Comparison of ENCODE assay signal across 9 mouse cellular contexts in the genomic region with DNA sequence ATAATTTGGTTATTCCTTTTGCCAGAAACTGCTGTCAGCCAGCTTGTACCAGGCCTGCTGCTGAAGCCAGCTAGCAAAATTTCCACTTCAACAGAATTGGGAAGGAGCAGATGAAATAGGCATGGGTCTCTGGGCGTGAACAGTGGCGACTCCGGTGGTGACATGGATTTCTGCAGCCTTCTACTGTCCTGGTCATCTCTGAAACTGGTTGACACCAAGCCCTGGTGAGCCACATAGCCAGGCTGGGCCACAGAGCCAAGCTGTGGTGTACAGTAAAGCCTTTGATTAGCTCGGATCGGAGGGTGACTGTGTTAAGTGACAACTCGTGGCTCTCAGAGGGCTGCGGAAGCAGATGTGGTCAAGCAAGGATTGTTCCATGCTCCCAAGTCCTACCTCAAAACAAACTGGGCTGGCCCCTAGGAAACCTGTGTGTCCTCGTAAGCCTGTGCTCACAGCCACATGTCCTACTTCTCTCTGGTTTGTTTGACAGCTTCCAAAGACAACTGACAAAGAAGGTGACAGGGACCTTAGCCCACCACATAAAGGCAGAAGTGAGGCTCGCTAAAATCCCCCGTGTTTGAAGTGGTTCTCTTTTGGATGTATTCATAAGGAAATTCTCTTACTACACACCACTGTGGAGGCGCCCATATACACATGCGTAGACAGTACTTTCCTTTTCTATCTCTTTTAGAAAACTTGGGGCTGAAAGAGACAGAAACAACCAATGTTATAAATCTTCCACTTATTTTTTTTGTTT. TPM values are rescaled to one million over a fixed set of nuclear protein-coding genes. Genes with fewer than 3 reads are reported as not detected.
DNase-seq lines count a peak whose midpoint lies in the region; ATAC-seq and TF ChIP-seq lines count a peak whose summit lies in the region.
"Had no signal": no experiment of that assay in that cellular context is flagged by ENCODE, and none has a peak within 500 bp of the region (broad histone marks: within the 10 kb centered on the region; RNA-seq: fewer than 3 reads in every experiment).

No protein-coding gene starts in this region.

- H3K4me1 ChIP-seq in embryonic facial prominence, embryonic 11.5 days (ENCODE audit: control insufficient read depth, insufficient read depth, low read length) = peaks cover 14% of the 10 kb centered on the region

- H3K9me3 ChIP-seq in embryonic facial prominence, embryonic 11.5 days (replicated peaks; ENCODE audit: control insufficient read depth, low read length) = no peaks in the 10 kb centered on the region
- H3K9me3 ChIP-seq: megakaryocyte, embryonic 14.5 days had no signal

- H3K36me3 ChIP-seq in embryonic facial prominence, embryonic 11.5 days (replicated peaks; ENCODE audit: control insufficient read depth, insufficient read depth, low read depth, low read length) = no peaks in the 10 kb centered on the region

- CTCF ChIA-PET in Patski (lab: Charles Lee) = interaction anchor here (1.0 to 1.5 kb wide), 5 partner anchors 10 to 46 kb away, joined by 3 to 4 read pairs (median 3); no protein-coding TSS in a partner anchor

- in situ Hi-C loops in Patski (cut with MboI; ENCODE audit: low pct_unique_long_range_greater_than_20kb) = no loop called here

- intact Hi-C loops in heart, postnatal 10 days (cut with DNase I) = loop anchor here (2.0 kb wide), 1 partner anchor 35 kb away; no protein-coding TSS in a partner anchor

- peak; percentile 39 for DNase-seq in kidney, postnatal 10 days
- DNase-seq in kidney, adult 18-20 months = no peak
- DNase-seq in Patski (ENCODE audit: low read depth, low spot score) = no peak
- peak; percentile 27 for DNase-seq in embryonic facial prominence, embryonic 11.5 days (ENCODE audit: low spot score)
- DNase-seq in heart, postnatal 10 days = peak; percentile 45 to 53
- peak; percentile 56 for DNase-seq in lung, postnatal 10 days
- peak; percentile 74 for DNase-seq in thymus, postnatal 0 days (ENCODE audit: low spot score)

- peak; percentile 63 for ATAC-seq in Patski
- no peak for ATAC-seq in embryonic facial prominence, embryonic 11.5 days (replicated peaks; ENCODE audit: insufficient number of reproducible peaks, low FRiP score, low TSS enrichment, low read depth)
- no peak for ATAC-seq in activated CD4-positive, CD25-positive, alpha-beta regulatory T cell, adult 4 months

- H3K27me3 ChIP-seq in Patski = no peaks in the 10 kb centered on the region
- H3K27me3 ChIP-seq in embryonic facial prominence, embryonic 11.5 days (ENCODE audit: control insufficient read depth, insufficient read depth, low read length) = no peaks in the 10 kb centered on the region
- H3K27me3 ChIP-seq: megakaryocyte, embryonic 14.5 days had no signal

- 74% methylated on average over 12 of the region's 12 CpGs for WGBS in embryonic facial prominence, embryonic 11.5 days

- no peak overlapping the region for H3K4me2 ChIP-seq in embryonic facial prominence, embryonic 11.5 days (ENCODE audit: low read depth, low read length)

- peak overlapping the region; percentile 43; the same call in 1 of the 2 replicates for H3K27ac ChIP-seq in embryonic facial prominence, embryonic 11.5 days (replicated peaks; ENCODE audit: low read depth, low read length)

- TF ChIP-seq CTCF in Patski (IDR thresholded peaks at IDR 0.05) = peak; percentile 72

- POLR2A ChIA-PET in Patski (lab: Charles Lee) = interaction anchor here (0.6 kb wide), 1 partner anchor 443 kb away, joined by 3 read pairs; no protein-coding TSS in a partner anchor

- H3K4me3 ChIP-seq in embryonic facial prominence, embryonic 11.5 days (ENCODE audit: low read depth, low read length) = no peak overlapping the region

- no peak overlapping the region for H3K9ac ChIP-seq in embryonic facial prominence, embryonic 11.5 days (replicated peaks; ENCODE audit: low read length)

RNA-seq across cellular contexts. Expression of a gene that starts 36.5 kb away (rescaled TPM):
- 39.3 TPM for polyA plus RNA-seq in Patski (2021)
- 135 and 148 TPM in 2 replicates for polyA plus RNA-seq in embryonic facial prominence, embryonic 11.5 days (2014; fragmentation: Nextera tagmentation; extraction: Ambion mirVana)
- total RNA-seq in heart, postnatal 10 days (2021) = 10 to 100 TPM; 52.4 to 60.6 TPM
- polyA plus RNA-seq in thymus, postnatal 0 days (2015; fragmentation: Nextera tagmentation; extraction: Ambion mirVana) = 63.7 and 82.5 TPM in 2 replicates
- polyA plus RNA-seq in activated CD4-positive, CD25-positive, alpha-beta regulatory T cell, adult 4 months (2017; shearing (Covaris generic)) = 100 to 1,000 TPM; 210 to 217 TPM

Comparison
In these comparisons a context has a peak if more than half of its experiments do, and no peak if none do; other contexts are left out.
1. DNase-seq: peak in kidney, postnatal 10 days (single experiment), embryonic facial prominence, embryonic 11.5 days (single experiment), heart, postnatal 10 days (2 of 2), lung, postnatal 10 days (single experiment) and thymus, postnatal 0 days (single experiment); none in kidney, adult 18-20 months (single experiment) and Patski (single experiment).